Mouse (Mus musculus) C2C12 (cell line): ENCODE data around the gene Foxo1.

Experiments used
- CEBPB ChIP-seq: IDR thresholded peaks from one replicate; pipeline ENCODE4 v1.6.1; 2011; ENCODE audit warnings: low read depth, mild to moderate bottlenecking, control low read depth, moderate library complexity
- CTCF ChIP-seq: IDR thresholded peaks from one replicate; pipeline ENCODE4 v1.5.1; 2011; ENCODE audit not compliant: control insufficient read depth, insufficient read depth, insufficient read length
- FOSL1 ChIP-seq: IDR thresholded peaks from one replicate; pipeline ENCODE4 v1.8.0; 2011; ENCODE audit warnings: mild to moderate bottlenecking, low read length; ENCODE audit not compliant: poor library complexity, insufficient read depth, severe bottlenecking
- MAX ChIP-seq: IDR thresholded peaks from one replicate; pipeline ENCODE4 v1.6.1; 2011; ENCODE audit warnings: mild to moderate bottlenecking, control low read depth
- MYOD1 ChIP-seq: IDR thresholded peaks from one replicate; pipeline ENCODE4 v1.6.1; 2011; ENCODE audit warnings: low read depth; ENCODE audit not compliant: control insufficient read depth, insufficient read length

DNA sequence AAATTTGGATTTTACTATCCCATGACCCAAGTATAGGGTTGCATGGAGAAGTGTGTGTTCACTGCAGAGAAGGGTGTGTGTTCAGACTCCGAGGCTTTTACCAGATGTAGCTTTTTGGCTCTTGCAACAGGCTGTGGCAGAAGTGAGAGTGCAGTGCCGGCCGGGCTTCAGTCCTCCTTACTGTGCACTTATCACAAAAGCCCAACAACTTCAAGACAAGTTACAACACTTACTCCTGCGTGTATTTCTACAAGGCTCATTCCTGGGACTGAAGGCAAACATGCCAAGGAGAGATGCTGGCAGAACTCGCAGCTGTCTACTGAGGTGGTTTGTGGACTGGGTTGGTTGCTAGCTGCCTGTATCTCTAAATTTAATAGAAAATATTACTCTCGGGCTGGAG is 15.4 kb downstream of the Foxo1 start:
- TF ChIP-seq CTCF (no peak), FOSL1 (no peak), CEBPB (no peak), MAX (no peak), MYOD1 (no peak)
